Mouse (Mus musculus) spleen, embryonic (tissue): Measurements from ENCODE around the gene Itga10.
"Not testable (repeated sequence)": the region's sequence is repeated elsewhere in the genome, so short reads cannot be mapped to it uniquely, and the experiment has no call there.

Experiments used
- CTCF ChIA-PET: fragments of 350-600 bp; sonication (Branson Sonifier 250); formaldehyde crosslinking; loops from one replicate; lab custom pipeline; 2022; lab: Charles Lee

Gene Itga10

GRCm38 (mm10) chr3:96645018-96645649 lies at the start of gene Itga10:
Itga10 (plus strand) TSS chr3:96645584.
- CTCF ChIA-PET, result interaction anchor here (0.5 to 0.6 kb wide), 2 partner anchors 16 to 27 kb away, joined by 3 read pairs; no protein-coding TSS in a partner anchor

- CTCF ChIA-PET, result interaction anchor here (0.6 kb wide), 1 partner anchor 95 kb away, joined by 10 read pairs; no protein-coding TSS in a partner anchor
Observed at GRCm38 (mm10) chr3:96595661-96596060, 49.7 kb upstream of the Itga10 start.

- CTCF ChIA-PET, result interaction anchor here (0.5 to 1.1 kb wide), 2 partner anchors 42 to 130 kb away, joined by 3 to 4 read pairs; no protein-coding TSS in a partner anchor
Observed at GRCm38 (mm10) chr3:96596228-96596707, 49.1 kb upstream of the Itga10 start, which contains the start of gene Ankrd34a. Ankrd34a (plus strand) TSS chr3:96596636.

- CTCF ChIA-PET, result interaction anchor here (0.5 to 1.1 kb wide), 4 partner anchors 41 to 129 kb away, joined by 3 to 14 read pairs (median 4); no protein-coding TSS in a partner anchor
Observed at GRCm38 (mm10) chr3:96596855-96597254, 48.5 kb upstream of the Itga10 start.

- CTCF ChIA-PET, result interaction anchor here (0.6 to 1.1 kb wide), 2 partner anchors 43 to 55 kb away, joined by 3 to 4 read pairs; no protein-coding TSS in a partner anchor
Observed at GRCm38 (mm10) chr3:96597435-96597891, 47.9 kb upstream of the Itga10 start.

GRCm38 (mm10) chr3:96598156-96599068 lies 47.0 kb upstream of the Itga10 start:
- CTCF ChIA-PET, result no interaction called here

- CTCF ChIA-PET, result interaction anchor here (0.6 kb wide), 1 partner anchor 26 kb away, joined by 3 read pairs; no protein-coding TSS in a partner anchor
Observed at GRCm38 (mm10) chr3:96599069-96599393, 46.4 kb upstream of the Itga10 start.

- CTCF ChIA-PET, result interaction anchor here (0.6 kb wide), 1 partner anchor 25 kb away, joined by 3 read pairs; no protein-coding TSS in a partner anchor
Observed at GRCm38 (mm10) chr3:96599411-96599810, 46.0 kb upstream of the Itga10 start.

GRCm38 (mm10) chr3:96600639-96601250 lies 44.6 kb upstream of the Itga10 start, which contains the start of gene Lix1l:
Lix1l (plus strand) TSS chr3:96601149.
- CTCF ChIA-PET, result no interaction called here

- CTCF ChIA-PET, result interaction anchor here (0.6 kb wide), 1 partner anchor 532 kb away, joined by 3 read pairs; no protein-coding TSS in a partner anchor
Observed at GRCm38 (mm10) chr3:96601251-96601787, 44.1 kb upstream of the Itga10 start.

- CTCF ChIA-PET, result interaction anchor here (0.6 to 1.1 kb wide), 2 partner anchors 21 to 533 kb away, joined by 3 read pairs; no protein-coding TSS in a partner anchor
Observed at GRCm38 (mm10) chr3:96601941-96602703, 43.3 kb upstream of the Itga10 start.

- CTCF ChIA-PET, result interaction anchor here (1.1 kb wide), 1 partner anchor 22 kb away, joined by 3 read pairs; no protein-coding TSS in a partner anchor
Observed at GRCm38 (mm10) chr3:96602704-96603084, 42.7 kb upstream of the Itga10 start.

GRCm38 (mm10) chr3:96603311-96603710 lies 42.1 kb upstream of the Itga10 start:
- CTCF ChIA-PET, result no interaction called here

GRCm38 (mm10) chr3:96606007-96606406 lies 39.4 kb upstream of the Itga10 start:
- CTCF ChIA-PET, result not testable (repeated sequence)

GRCm38 (mm10) chr3:96606618-96607017 lies 38.8 kb upstream of the Itga10 start:
- CTCF ChIA-PET, result no interaction called here

GRCm38 (mm10) chr3:96617941-96618340 lies 27.4 kb upstream of the Itga10 start:
- CTCF ChIA-PET, result no interaction called here

GRCm38 (mm10) chr3:96623201-96623600 lies 22.2 kb upstream of the Itga10 start:
- CTCF ChIA-PET, result no interaction called here

- CTCF ChIA-PET, result interaction anchor here (0.7 to 1.0 kb wide), 3 partner anchors 33 to 71 kb away, joined by 3 read pairs; no protein-coding TSS in a partner anchor
Observed at GRCm38 (mm10) chr3:96629729-96630600, 15.4 kb upstream of the Itga10 start, which contains the start of gene Rbm8a. Rbm8a (plus strand) TSS chr3:96629933.

- CTCF ChIA-PET, result interaction anchor here (0.7 kb wide), 1 partner anchor 73 kb away, joined by 14 read pairs; no protein-coding TSS in a partner anchor
Observed at GRCm38 (mm10) chr3:96632058-96632457, 13.3 kb upstream of the Itga10 start.
